Mouse (Mus musculus): ENCODE results near the gene Dlgap4. TPM values are rescaled to one million over a fixed set of nuclear protein-coding genes. Genes with fewer than 3 reads are reported as not detected.
A peak's percentile ranks its signal among the peaks of the same experiment; 100 is the strongest.

The Dlgap4 gene
- polyA plus RNA-seq, 1 experiment from 2014 or later: 51.9 TPM

DNA sequence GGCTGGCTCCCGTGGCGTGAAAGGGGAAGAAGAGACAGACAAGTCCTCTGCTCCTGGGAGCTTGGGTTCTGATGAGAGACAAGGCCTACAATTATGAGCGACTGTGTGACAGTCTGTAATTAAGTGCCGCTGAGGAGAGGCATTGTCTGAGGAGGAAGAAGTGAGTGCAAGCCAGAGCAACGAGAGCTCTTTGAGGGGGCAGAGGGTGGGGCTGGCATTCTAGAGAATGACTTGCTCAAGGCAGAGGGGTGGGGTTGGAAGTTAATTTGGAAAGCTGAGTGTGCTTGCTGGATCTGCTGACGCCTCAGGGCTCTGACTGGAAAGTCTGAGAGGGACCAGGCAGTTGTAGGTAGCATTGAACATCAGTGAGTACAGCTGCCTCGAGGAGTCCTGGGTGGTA, 112.8 kb downstream of the Dlgap4 start:
- Histone ChIP-seq H3K27me3 (replicated peaks) (no peaks in the 10 kb centered on the region), H3K4me1 (peaks cover 91% of the 10 kb centered on the region), H3K4me2 (peak overlapping the region; percentile 29), H3K27ac (replicated peaks) (peak overlapping the region; percentile 48), H3K9me3 (no peaks in the 10 kb centered on the region), H3K36me3 (no peaks in the 10 kb centered on the region), H3K4me3 (no peak overlapping the region), H3K9ac (peak overlapping the region; percentile 61)
- 26% methylated on average over 7 of the region's 7 CpGs for WGBS
- no peak for ATAC-seq (ENCODE audit: extremely low read depth, insufficient number of reproducible peaks, low FRiP score, low TSS enrichment)

DNA sequence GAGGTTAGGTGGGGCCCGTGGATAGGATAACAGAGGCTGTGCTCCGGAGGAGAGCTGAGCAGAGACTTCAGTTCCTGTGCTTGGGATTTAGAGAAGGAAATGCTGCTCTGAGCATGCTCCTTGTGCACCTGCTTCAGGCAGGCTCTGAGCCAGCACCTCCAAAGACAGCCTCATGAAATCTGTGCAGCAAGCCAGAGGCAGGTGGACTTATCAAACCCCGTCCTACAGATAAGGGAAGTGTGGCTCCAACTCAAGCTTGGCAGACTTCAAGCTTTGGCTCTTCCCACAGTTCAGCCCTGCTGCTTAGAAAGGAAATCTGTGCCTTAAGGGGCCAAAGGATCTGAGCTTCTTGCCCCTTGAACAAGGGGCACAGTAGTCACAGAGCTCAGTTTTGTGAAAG, 113.4 kb downstream of the Dlgap4 start:
- Histone ChIP-seq H3K4me1 (peaks cover 96% of the 10 kb centered on the region), H3K27ac (replicated peaks) (peak overlapping the region; percentile 48), H3K27me3 (replicated peaks) (no peaks in the 10 kb centered on the region), H3K36me3 (no peaks in the 10 kb centered on the region), H3K4me3 (no peak overlapping the region), H3K4me2 (peak overlapping the region; percentile 29), H3K9me3 (no peaks in the 10 kb centered on the region), H3K9ac (peak overlapping the region; percentile 61)
- WGBS: 25% methylated on average over 3 of the region's 3 CpGs
- no peak for ATAC-seq (ENCODE audit: extremely low read depth, insufficient number of reproducible peaks, low FRiP score, low TSS enrichment)

DNA sequence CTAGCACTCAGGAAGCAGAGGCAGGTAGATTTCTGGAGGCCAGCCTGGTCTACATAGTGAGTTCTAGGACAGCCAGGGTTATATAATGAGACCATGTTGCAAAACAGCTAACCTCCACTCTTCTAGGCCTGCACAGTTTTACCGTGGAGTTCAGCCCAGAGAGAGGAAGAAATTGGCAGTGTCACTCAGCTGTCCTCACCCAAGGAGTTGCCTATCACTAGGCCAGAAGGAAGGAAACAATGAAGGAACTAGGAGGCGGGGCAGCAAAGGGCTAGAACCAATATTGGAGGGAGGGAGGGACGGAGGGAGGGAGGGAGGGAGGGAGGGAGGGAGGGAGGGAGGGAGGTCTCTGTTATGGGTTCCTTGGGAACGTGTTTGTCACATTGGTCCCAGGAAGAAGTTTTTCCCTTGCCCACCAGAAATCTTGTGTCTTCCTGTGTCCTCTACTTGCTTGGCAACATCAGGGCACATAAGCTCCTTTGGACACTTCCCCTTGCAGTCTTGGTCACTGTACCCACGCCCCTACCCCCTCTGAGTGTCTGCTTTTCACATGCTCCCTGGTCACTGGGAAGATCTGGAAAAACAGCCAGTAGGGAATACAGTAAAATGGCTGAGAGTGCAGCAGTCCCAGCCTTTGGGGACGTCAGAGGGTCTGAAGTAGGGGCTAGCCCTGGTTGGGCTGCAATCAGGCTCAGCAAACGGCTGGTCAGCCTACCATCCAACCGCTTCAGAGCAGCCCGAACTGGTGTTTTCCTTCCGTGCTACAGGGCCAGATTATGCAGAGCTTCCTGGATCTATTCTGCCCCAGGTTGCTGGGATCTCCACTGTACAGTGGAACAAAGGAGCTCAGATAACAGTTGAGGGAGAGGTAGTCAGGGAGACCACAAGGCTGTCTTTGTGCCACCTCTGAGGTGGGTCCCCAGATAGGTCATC, 116.3 kb downstream of the Dlgap4 start:
- Histone ChIP-seq H3K9ac (peak overlapping the region; percentile 71), H3K9me3 (no peaks in the 10 kb centered on the region), H3K27me3 (replicated peaks) (no peaks in the 10 kb centered on the region), H3K4me1 (peaks cover 97% of the 10 kb centered on the region), H3K27ac (replicated peaks) (peak overlapping the region; percentile 65), H3K36me3 (no peaks in the 10 kb centered on the region), H3K4me2 (peak overlapping the region; percentile 56), H3K4me3 (peak overlapping the region; percentile 18; the same call in 1 of the 2 replicates)
- ATAC-seq (ENCODE audit: extremely low read depth, insufficient number of reproducible peaks, low FRiP score, low TSS enrichment): peak; percentile 12; the same call in 1 of the 2 replicates
- 25% methylated on average over 8 of the region's 10 CpGs for WGBS

DNA sequence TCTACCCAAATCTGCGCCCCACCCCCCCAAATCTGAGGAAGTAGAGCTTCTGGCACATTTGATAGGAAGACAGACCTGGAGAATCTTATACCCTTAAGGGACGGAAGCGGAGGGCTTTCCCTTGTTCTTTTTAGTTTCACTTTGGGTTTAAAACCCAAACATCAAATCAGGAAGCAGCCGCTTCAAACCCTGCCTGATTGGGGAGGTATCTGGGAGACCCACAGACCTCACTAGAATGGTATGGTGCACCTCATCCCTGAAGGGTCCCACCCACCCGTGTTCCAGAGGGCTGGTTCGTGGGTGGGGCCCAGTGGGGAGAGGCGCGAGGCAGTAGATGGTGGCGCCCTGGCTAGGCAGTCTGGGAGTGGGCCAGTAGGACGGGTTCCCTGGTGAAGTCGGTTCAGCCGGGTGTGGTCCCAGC, 117.0 kb downstream of the Dlgap4 start:
- Histone ChIP-seq H3K36me3 (no peaks in the 10 kb centered on the region), H3K4me3 (peak overlapping the region; percentile 18; the same call in 1 of the 2 replicates), H3K27me3 (replicated peaks) (no peaks in the 10 kb centered on the region), H3K4me1 (peaks cover 97% of the 10 kb centered on the region), H3K9ac (peak overlapping the region; percentile 71), H3K4me2 (peak overlapping the region; percentile 56), H3K9me3 (no peaks in the 10 kb centered on the region), H3K27ac (replicated peaks) (peak overlapping the region; percentile 65)
- no peak for ATAC-seq (ENCODE audit: extremely low read depth, insufficient number of reproducible peaks, low FRiP score, low TSS enrichment)
- 73% methylated on average over 12 of the region's 12 CpGs for WGBS

DNA sequence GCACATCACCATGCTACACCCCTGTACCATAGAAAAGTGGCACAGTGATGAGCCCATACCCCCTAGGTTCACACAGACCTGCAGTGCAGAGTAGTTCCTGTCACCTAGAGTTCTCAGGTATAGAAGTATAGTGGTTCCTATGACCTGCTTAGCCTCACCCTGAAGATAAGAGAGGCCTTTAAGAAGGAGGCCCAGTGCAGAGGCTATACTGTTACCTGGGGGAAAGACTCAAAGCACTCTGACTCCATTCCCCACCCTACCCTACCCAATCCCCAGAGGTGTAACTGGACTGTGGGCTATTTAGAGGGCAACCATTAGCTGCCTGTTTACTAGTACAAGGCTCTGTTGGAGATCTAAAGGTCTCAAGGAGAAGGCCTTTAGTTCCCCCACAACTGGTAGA, 118.1 kb downstream of the Dlgap4 start:
- Histone ChIP-seq H3K4me3 (no peak overlapping the region), H3K4me2 (no peak overlapping the region), H3K27ac (replicated peaks) (peak overlapping the region; percentile 34), H3K36me3 (no peaks in the 10 kb centered on the region), H3K9me3 (no peaks in the 10 kb centered on the region), H3K27me3 (replicated peaks) (no peaks in the 10 kb centered on the region), H3K9ac (peak overlapping the region; percentile 56; the same call in 1 of the 2 replicates), H3K4me1 (peaks cover 97% of the 10 kb centered on the region)
- no peak for ATAC-seq (ENCODE audit: extremely low read depth, insufficient number of reproducible peaks, low FRiP score, low TSS enrichment)

DNA sequence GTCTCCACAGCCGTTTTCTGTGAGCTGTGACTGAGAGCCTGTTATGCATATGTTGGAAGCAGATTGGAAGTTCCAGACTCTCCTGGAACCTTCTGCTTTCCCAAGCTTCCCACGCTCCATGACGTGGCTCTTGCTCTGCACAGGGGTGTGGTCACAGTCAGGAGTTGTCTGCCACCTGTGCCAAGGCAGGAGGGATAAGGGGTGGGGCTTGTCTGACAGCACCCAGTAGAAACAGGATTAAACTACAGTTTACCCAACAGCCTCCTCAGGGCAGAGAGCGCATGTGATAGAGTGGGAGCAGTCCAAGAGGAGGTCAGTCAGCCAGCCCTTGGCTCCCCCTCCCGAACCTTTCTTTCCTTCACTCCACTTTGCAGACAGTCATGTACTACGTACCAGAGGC, 118.6 kb downstream of the Dlgap4 start:
- WGBS: 50% methylated on average over 6 of the region's 6 CpGs

DNA sequence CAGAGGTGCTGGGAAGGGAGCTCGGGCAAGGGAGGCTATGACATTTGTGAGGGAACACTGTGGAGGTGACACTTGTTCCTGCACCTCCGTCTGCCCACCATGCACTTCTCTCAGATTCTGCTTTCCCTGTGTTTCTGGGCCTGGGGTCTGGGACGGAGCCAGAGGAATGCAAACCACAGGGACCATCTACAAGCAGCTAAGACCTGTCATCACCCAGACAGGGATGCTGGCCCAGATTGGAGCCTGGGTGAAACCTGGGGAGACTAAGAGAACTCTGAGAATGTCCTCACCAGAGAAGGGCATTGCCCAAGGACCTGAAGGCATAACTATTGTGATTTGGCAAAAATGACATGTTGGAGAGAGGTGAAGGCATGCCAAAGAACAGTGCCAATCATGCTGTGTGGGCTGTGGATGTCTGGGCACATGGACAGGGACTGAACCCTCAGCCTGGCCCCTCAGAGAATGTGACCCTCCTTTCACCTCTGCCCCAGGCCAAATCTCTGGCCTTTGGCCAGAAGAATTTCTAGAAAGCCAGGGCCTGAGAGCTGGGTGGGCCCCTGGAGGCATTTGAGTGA, 122.3 kb downstream of the Dlgap4 start:
- peaks cover 98% of the 10 kb centered on the region for H3K4me1 ChIP-seq
- H3K4me3 ChIP-seq: no peak overlapping the region
- WGBS: 30% methylated on average over 3 of the region's 3 CpGs
- no peak for ATAC-seq (ENCODE audit: extremely low read depth, insufficient number of reproducible peaks, low FRiP score, low TSS enrichment)
- H3K9me3 ChIP-seq: no peaks in the 10 kb centered on the region
- H3K36me3 ChIP-seq: no peaks in the 10 kb centered on the region
- H3K27me3 ChIP-seq (replicated peaks): no peaks in the 10 kb centered on the region
- peak overlapping the region; percentile 18 for H3K4me2 ChIP-seq
- peak overlapping the region; percentile 34; the same call in 1 of the 2 replicates for H3K9ac ChIP-seq
- H3K27ac ChIP-seq (replicated peaks): peak overlapping the region; percentile 66

More for the DNA sequence above, 118.6 kb downstream of the Dlgap4 start:
- Histone ChIP-seq H3K27me3 (replicated peaks) (no peaks in the 10 kb centered on the region), H3K9me3 (no peaks in the 10 kb centered on the region), H3K27ac (replicated peaks) (peak overlapping the region; percentile 34), H3K9ac (peak overlapping the region; percentile 56; the same call in 1 of the 2 replicates), H3K4me2 (no peak overlapping the region), H3K36me3 (no peaks in the 10 kb centered on the region), H3K4me1 (peaks cover 97% of the 10 kb centered on the region), H3K4me3 (no peak overlapping the region)
- ATAC-seq (ENCODE audit: extremely low read depth, insufficient number of reproducible peaks, low FRiP score, low TSS enrichment): no peak

DNA sequence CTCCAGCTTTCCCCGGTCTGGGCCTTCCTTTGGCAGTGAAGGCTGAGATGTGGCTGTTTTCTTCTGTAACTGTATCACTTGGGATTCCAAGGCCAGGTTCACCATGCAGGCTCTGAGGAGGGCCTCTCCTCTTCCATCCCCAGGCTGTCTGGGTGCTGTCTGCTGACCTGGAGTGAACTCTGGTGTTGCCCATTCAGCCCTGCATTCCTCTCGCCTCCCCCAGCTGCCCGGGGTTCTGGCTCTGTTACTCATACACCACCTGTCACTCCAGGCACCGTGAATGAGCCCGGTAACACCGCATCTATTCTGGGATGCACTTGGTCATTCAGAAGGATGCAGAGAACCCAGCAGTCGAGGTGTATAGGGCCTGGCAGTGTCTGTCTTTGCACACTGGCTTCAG, 123.3 kb downstream of the Dlgap4 start:
- H3K4me1 ChIP-seq: peaks cover 98% of the 10 kb centered on the region
- H3K27ac ChIP-seq (replicated peaks): peak overlapping the region; percentile 66
- no peak for ATAC-seq (ENCODE audit: extremely low read depth, insufficient number of reproducible peaks, low FRiP score, low TSS enrichment)
- 23% methylated on average over 7 of the region's 7 CpGs for WGBS
- peak overlapping the region; percentile 18; the same call in 1 of the 2 replicates for H3K4me2 ChIP-seq
- no peak overlapping the region for H3K4me3 ChIP-seq
- H3K9ac ChIP-seq: peak overlapping the region; percentile 55; the same call in 1 of the 2 replicates
- no peaks in the 10 kb centered on the region for H3K36me3 ChIP-seq
- no peaks in the 10 kb centered on the region for H3K27me3 ChIP-seq (replicated peaks)
- H3K9me3 ChIP-seq: no peaks in the 10 kb centered on the region

DNA sequence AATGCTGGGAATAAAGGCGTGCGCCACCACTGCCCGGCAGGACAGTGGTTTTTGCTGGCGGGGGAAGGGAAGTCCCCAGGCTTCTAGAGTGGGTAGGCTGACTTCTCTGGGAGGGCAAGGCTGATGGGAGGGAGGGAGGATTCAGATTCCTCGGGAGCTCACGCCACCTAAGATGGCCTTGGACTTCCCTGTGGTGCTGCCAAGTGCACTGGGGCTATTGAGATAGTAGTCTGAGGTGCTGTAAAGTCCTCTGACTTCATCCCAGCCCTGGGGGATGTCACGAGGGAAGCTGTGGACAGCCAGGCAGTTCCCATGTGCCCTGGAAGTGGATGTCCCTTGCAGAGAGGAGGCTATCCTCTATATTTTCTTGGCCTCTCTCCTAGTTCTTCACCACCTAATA, 124.5 kb downstream of the Dlgap4 start:
- Histone ChIP-seq H3K27me3 (replicated peaks) (no peaks in the 10 kb centered on the region), H3K4me3 (no peak overlapping the region), H3K4me2 (no peak overlapping the region), H3K9ac (no peak overlapping the region), H3K9me3 (no peaks in the 10 kb centered on the region), H3K4me1 (peaks cover 98% of the 10 kb centered on the region), H3K36me3 (no peaks in the 10 kb centered on the region), H3K27ac (replicated peaks) (peak overlapping the region; percentile 55; the same call in 1 of the 2 replicates)
- ATAC-seq (ENCODE audit: extremely low read depth, insufficient number of reproducible peaks, low FRiP score, low TSS enrichment): no peak
- 45% methylated on average over 7 of the region's 7 CpGs for WGBS

DNA sequence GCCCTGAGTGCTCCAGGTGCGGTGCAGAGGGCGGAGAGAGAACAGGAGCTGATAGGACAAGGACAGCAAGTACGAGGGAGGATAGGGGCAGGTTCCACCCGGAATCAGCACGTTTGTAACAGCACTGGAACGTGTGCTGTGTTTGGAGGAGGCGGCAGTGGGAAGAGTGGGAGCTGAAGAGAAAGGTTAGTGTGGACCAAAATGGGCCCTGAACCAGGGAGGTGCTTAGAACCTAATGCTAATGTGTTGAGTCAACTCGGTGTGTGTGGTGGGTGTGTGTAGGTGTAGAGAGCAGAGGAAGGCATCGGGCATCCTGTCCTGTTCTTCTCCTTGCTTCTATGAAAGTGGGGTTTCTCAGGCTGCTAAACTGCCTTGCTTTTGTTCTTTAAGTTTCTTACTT, 127.8 kb downstream of the Dlgap4 start:
- peaks cover 75% of the 10 kb centered on the region for H3K4me1 ChIP-seq

DNA sequence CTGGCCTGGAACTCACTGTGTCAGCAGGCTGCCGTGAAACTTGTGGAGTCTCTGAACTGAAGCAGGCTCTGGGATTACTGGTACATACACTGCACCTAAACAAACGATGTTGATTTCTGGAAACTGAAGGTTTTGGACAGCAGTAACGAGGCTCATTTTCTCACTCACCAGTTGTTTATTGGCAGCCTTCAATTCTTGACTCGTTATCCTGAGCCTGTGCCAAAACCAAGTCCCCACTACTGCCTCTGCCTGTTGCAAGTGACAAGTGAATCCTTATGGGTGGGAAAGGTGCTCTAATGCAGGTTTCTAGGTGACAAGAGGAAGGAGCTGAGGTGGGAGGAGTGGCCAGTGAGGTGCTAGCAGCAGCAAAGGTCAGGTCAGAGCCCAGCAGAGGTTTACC, 128.5 kb downstream of the Dlgap4 start:
- peaks cover 32% of the 10 kb centered on the region for H3K36me3 ChIP-seq
- H3K27ac ChIP-seq (replicated peaks): no peak overlapping the region
- no peaks in the 10 kb centered on the region for H3K27me3 ChIP-seq (replicated peaks)
- H3K9me3 ChIP-seq: no peaks in the 10 kb centered on the region
- no peak overlapping the region for H3K4me3 ChIP-seq
- H3K4me1 ChIP-seq: peaks cover 67% of the 10 kb centered on the region
- 46% methylated on average over 4 of the region's 4 CpGs for WGBS
- no peak for ATAC-seq (ENCODE audit: extremely low read depth, insufficient number of reproducible peaks, low FRiP score, low TSS enrichment)
- no peak overlapping the region for H3K4me2 ChIP-seq
- peak overlapping the region; percentile 53; the same call in 1 of the 2 replicates for H3K9ac ChIP-seq

More for the DNA sequence above, 127.8 kb downstream of the Dlgap4 start:
- Histone ChIP-seq H3K4me2 (no peak overlapping the region), H3K9ac (0 out of 2 replicates have a peak overlapping the region, but pooled peaks have one; percentile 38), H3K9me3 (no peaks in the 10 kb centered on the region), H3K27me3 (replicated peaks) (no peaks in the 10 kb centered on the region), H3K27ac (replicated peaks) (no peak overlapping the region), H3K4me3 (no peak overlapping the region), H3K36me3 (peaks cover 25% of the 10 kb centered on the region)
- no peak for ATAC-seq (ENCODE audit: extremely low read depth, insufficient number of reproducible peaks, low FRiP score, low TSS enrichment)
- 67% methylated on average over 9 of the region's 9 CpGs for WGBS
